Mouse (Mus musculus): ENCODE measurements around the gene Art5.

GRCm38 (mm10) chr7:102108206-102108605, 1.1 kb downstream of the Art5 start:
- no peak for TF ChIP-seq POLR2A (IDR thresholded peaks at IDR 0.05; ENCODE audit: extremely low read depth, insufficient read depth, low read length)
- TF ChIP-seq CTCF (IDR thresholded peaks at IDR 0.05; ENCODE audit: low read depth, low read length), result no peak
